Mouse (Mus musculus) liver, adult 2 months (tissue): ENCODE results near the gene Gm12166. TPM values are rescaled to one million over a fixed set of nuclear protein-coding genes. Genes with fewer than 3 reads are reported as not detected.
A peak's percentile ranks its signal among the peaks of the same experiment; 100 is the strongest.

Experiments
- DNase-seq: peaks from one replicate; pipeline ENCODE4 v3.0.0-alpha.2; 2011; ENCODE audit warnings: low read depth, low spot score; ENCODE audit errors: extremely low read depth
- H3K27ac ChIP-seq: fragments of 200-500 bp; replicated peaks from 2 replicates; pipeline ENCODE4 v1.5.1; 2012; ENCODE audit warnings: low read depth, mild to moderate bottlenecking, control low read depth, inconsistent platforms, low read length; ENCODE audit not compliant: insufficient read depth
- H3K27me3 ChIP-seq: fragments of 200-500 bp; 2 replicates; pipeline ENCODE4 v1.6.1; 2012; ENCODE audit warnings: mild to moderate bottlenecking, moderate library complexity, low read length, inconsistent platforms; ENCODE audit not compliant: control insufficient read depth, insufficient read depth
- H3K36me3 ChIP-seq: fragments of 200-500 bp; 2 replicates; pipeline ENCODE4 v1.6.1; 2012; ENCODE audit warnings: low read length, inconsistent platforms; ENCODE audit not compliant: control insufficient read depth, insufficient read depth
- H3K4me1 ChIP-seq: fragments of 200-500 bp; 2 replicates; pipeline ENCODE4 v1.6.1; 2011; ENCODE audit warnings: low read length; ENCODE audit not compliant: control insufficient read depth, insufficient read depth
- H3K4me3 ChIP-seq: fragments of 200-500 bp; 2 replicates; pipeline ENCODE4 v1.5.1; 2011; ENCODE audit warnings: low read depth, mild to moderate bottlenecking, control low read depth, low read length, moderate library complexity; ENCODE audit not compliant: insufficient read depth
- H3K79me2 ChIP-seq: fragments of 200-500 bp; 2 replicates; pipeline ENCODE4 v1.6.1; 2012; ENCODE audit warnings: inconsistent platforms, mild to moderate bottlenecking, low read length, moderate library complexity; ENCODE audit not compliant: control insufficient read depth, insufficient read depth
- H3K9ac ChIP-seq: fragments of 200-500 bp; 2 replicates; pipeline ENCODE4 v1.6.1; 2012; ENCODE audit warnings: low read depth, mild to moderate bottlenecking, control low read depth, inconsistent platforms, low read length
- CTCF ChIP-seq: fragments of 200-500 bp; IDR thresholded peaks from 2 replicates; pipeline ENCODE4 v1.5.1; 2011; ENCODE audit warnings: low read depth, low read length, control low read depth
- POLR2A ChIP-seq: fragments of 200-500 bp; IDR thresholded peaks from 2 replicates; pipeline ENCODE4 v1.6.1; 2011; ENCODE audit warnings: low read length, control low read depth; ENCODE audit not compliant: insufficient read depth; ENCODE audit errors: extremely low read depth
- WGBS: fragments of 180-500 bp; shearing (Covaris S2); methylation state at CpG from one replicate; pipeline ENCODE4 v1.1.7; 2018; 5-methylcytosine and 5-hydroxymethylcytosine counted together
- polyA plus RNA-seq: library from polyadenylated mRNA; depleted of rRNA; stranded (reverse); fragments of >200 nt; gene quantifications from 2 replicates; pipeline ENCODE4 v1.2.3, GENCODE M21; 2012
- total RNA-seq: library from RNA; depleted of rRNA; stranded (reverse); fragments of >200 nt; gene quantifications from 2 replicates; pipeline ENCODE4 v1.2.3, GENCODE M21; 2014

The Gm12166 gene
- total and polyA plus RNA-seq, 2 experiments, result 2.3 to 6.2 TPM

DNA sequence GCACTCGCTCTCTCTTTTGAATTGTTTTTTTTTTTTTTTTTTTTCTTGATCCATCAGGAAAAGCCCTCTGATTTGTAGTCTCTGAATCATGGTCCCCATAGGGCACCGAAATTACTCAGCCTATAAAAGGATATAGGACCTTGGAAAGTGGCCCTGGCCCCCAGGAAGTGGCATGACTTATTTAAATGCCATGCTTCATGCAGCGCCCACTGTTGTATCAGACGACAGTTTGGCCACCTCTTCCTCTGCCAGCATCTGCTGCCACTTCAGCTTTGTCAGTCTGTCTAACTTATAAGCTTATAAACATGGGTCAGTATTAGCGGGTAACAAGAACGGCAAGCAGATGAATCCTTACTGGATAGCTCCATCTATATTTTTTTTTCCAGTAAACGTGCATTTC is 19.2 kb downstream of the Gm12166 start:
- DNase-seq, result no peak
- Histone ChIP-seq H3K9ac (no peak overlapping the region), H3K27ac (no peak overlapping the region), H3K4me3 (no peak overlapping the region), H3K36me3 (no peaks in the 10 kb centered on the region), H3K79me2 (no peaks in the 10 kb centered on the region), H3K4me1 (peaks cover 4% of the 10 kb centered on the region; the same call in 1 of the 2 replicates), H3K27me3 (no peaks in the 10 kb centered on the region)
- 89% methylated on average over 7 of the region's 7 CpGs for WGBS
- TF ChIP-seq POLR2A (no peak), CTCF (no peak)

DNA sequence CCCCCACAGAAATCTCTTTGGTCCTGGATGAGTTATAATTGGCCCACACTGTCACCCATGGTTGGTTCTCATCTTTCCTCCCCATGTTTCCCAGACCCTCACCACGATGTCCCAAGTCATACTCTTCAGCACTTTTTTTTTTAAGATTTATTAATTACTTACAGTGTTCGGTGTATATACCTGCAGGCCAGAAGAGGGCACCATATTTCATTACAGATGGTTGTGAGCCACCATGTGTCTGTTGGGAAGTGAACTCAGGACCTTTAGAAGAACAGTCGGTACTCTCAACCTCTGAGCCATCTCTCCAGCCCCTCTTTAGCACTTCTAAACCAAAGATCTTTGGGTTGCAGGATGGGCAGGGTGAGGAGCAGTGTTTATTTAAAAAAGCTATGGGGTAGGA is 20.7 kb downstream of the Gm12166 start:
- no peaks in the 10 kb centered on the region for H3K36me3 ChIP-seq
- no peak for DNase-seq
- H3K79me2 ChIP-seq, result no peaks in the 10 kb centered on the region
- no peak for TF ChIP-seq POLR2A
- no peak for TF ChIP-seq CTCF
- no peaks in the 10 kb centered on the region for H3K27me3 ChIP-seq
- no peak overlapping the region for H3K27ac ChIP-seq
- WGBS, result 54% methylated on average over 3 of the region's 3 CpGs
- no peak overlapping the region for H3K4me3 ChIP-seq
- peaks cover 3% of the 10 kb centered on the region; the same call in 1 of the 2 replicates for H3K4me1 ChIP-seq
- no peak overlapping the region for H3K9ac ChIP-seq

DNA sequence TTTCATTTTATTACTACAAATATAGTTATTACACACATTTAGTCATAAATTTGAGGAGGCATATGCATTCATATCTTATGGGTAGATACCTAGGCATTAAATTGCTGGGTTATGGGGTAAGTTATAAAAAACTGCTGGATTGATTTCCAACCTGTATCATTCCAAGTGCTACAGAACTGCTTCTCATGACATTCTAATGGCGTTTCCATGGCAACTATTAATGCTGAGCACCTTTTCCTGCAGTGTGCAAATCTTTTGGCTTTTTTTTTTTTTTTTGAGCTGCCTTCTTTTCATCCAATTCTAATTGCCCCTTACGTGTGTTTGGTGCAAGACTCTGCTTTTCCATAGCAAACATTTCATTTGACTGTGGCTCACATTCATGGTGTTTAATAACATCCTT is 22.1 kb downstream of the Gm12166 start:
- Histone ChIP-seq H3K36me3 (no peaks in the 10 kb centered on the region), H3K79me2 (no peaks in the 10 kb centered on the region), H3K27me3 (no peaks in the 10 kb centered on the region), H3K4me3 (no peak overlapping the region), H3K9ac (no peak overlapping the region), H3K27ac (no peak overlapping the region), H3K4me1 (no peaks in the 10 kb centered on the region)
- no peak for DNase-seq
- WGBS, result 95% methylated on average over 2 of the region's 2 CpGs
- TF ChIP-seq CTCF, result no peak

DNA sequence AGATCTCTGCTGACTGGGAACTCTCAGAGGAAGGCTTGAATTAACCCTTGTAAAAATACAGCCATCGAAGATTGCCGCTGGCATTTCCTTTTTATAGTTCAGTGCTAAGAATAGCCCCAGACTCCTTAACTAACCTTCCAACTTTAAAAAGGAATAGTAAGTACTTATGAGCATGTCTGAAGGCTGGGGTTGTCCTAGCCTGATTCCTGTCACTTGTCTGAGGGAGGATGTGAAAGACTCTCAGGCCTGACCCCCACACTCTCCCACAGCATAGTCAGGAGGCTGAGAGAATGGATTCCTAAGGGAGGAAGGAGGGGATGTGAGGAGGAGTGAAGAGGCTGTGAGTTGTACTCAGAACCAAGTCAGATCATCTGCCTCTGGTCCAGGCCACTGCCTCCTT is 22.6 kb downstream of the Gm12166 start:
- TF ChIP-seq CTCF (no peak), POLR2A (no peak)
- Histone ChIP-seq H3K4me3 (no peak overlapping the region), H3K9ac (no peak overlapping the region), H3K4me1 (no peaks in the 10 kb centered on the region), H3K79me2 (no peaks in the 10 kb centered on the region), H3K27me3 (no peaks in the 10 kb centered on the region), H3K36me3 (no peaks in the 10 kb centered on the region), H3K27ac (no peak overlapping the region)
- 75% methylated on average over 2 of the region's 2 CpGs for WGBS
- DNase-seq, result no peak

DNA sequence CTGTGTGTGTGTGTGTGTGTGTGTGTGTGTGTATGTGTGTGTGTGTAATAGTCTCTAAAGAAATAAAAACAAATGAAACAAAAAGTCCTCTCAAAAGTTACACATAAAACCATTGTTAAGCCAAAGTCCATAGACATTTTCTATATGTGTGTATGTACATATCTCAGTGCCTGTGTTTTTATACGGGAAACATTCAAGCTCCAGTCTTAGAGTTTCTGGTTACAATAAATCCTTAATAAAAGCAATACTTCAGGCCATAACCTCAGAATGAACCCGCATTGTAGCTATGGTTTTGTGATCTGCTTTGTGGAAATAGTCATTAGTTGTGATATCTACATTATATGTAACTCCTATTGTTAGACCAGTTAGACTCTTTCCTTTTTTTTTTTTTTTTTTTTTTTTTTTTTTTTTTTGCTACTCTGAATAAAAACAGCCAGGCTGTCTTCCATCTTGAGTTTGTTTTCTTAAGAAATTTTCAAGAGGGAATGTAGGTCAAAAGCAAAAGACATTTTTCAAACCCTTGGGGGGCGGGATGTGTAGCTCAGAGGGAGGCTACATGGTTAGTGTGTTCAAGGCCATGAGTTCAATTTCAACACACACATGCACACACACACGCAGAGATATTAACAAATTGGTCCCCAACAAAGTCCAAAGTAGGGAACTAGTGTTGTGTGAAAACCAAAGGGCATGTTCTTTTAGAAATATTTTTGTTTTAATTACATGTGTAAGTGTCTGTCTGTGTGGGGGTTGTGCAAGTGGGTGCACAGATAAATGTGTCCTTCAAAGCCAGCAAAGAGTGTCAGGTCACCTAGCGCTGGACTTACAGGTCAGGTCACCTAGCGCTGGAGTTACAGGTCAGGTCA is 23.9 kb downstream of the Gm12166 start:
- no peaks in the 10 kb centered on the region for H3K36me3 ChIP-seq
- H3K9ac ChIP-seq, result no peak overlapping the region
- peak; percentile 33 for DNase-seq
- no peak overlapping the region for H3K4me3 ChIP-seq
- no peaks in the 10 kb centered on the region for H3K79me2 ChIP-seq
- TF ChIP-seq POLR2A (no peak), CTCF (no peak)
- H3K27ac ChIP-seq, result no peak overlapping the region
- no peaks in the 10 kb centered on the region for H3K27me3 ChIP-seq
- H3K4me1 ChIP-seq, result no peaks in the 10 kb centered on the region
- 54% methylated on average over 6 of the region's 6 CpGs for WGBS

DNA sequence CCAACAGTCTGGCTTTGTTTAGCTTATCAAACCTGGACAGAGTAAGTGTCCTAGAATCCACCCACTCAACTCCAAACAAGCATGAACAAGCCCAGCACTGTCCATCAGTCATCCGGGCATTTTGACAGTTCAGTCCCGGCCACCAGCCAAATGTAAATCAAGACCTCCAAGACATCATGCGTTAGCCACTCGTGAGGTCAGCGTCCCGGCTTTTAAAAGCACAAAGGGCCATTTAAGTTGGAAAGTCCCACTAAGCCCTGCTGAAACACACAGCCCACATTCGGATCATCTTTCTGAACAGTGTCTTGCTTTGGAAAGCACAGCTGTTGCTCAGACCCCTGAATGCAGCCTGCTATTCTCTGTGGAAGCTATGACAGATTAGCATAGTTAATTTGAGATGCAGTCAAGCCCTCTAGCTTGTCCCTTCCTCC is 26.1 kb downstream of the Gm12166 start:
- Histone ChIP-seq H3K4me3 (no peak overlapping the region), H3K4me1 (no peaks in the 10 kb centered on the region), H3K9ac (no peak overlapping the region), H3K27ac (no peak overlapping the region), H3K79me2 (no peaks in the 10 kb centered on the region), H3K27me3 (no peaks in the 10 kb centered on the region), H3K36me3 (no peaks in the 10 kb centered on the region)
- 56% methylated on average over 7 of the region's 7 CpGs for whole genome bisulfite sequencing
- TF ChIP-seq CTCF (no peak), POLR2A (no peak)
- DNase-seq, result no peak
